Mouse (Mus musculus) forebrain, embryonic 15.5 days (tissue): ENCODE results near the gene Noa1. TPM values are rescaled to one million over a fixed set of nuclear protein-coding genes. Genes with fewer than 3 reads are reported as not detected.

ENCODE experiments used
- ATAC-seq: fragments of 200-750 bp; cut with Nextera tagmentation; replicated peaks from 2 replicates; pipeline ENCODE4 v1.8.0; 2017; ENCODE audit warnings: mild to moderate bottlenecking, moderate TSS enrichment, moderate library complexity
- H3K27ac ChIP-seq: fragments of 300-500 bp; sonication (generic); replicated peaks from 2 replicates; pipeline ENCODE4 v1.5.1; 2015; ENCODE audit warnings: mild to moderate bottlenecking, inconsistent platforms
- H3K27me3 ChIP-seq: fragments of 300-500 bp; sonication (generic); 2 replicates; pipeline ENCODE4 v1.6.1; 2015; ENCODE audit warnings: inconsistent platforms
- H3K36me3 ChIP-seq: fragments of 300-500 bp; sonication (generic); 2 replicates; pipeline ENCODE4 v1.6.1; 2015; ENCODE audit warnings: mild to moderate bottlenecking, inconsistent platforms
- H3K4me1 ChIP-seq: fragments of 300-500 bp; sonication (generic); 2 replicates; pipeline ENCODE4 v1.6.1; 2015; ENCODE audit warnings: inconsistent platforms
- H3K4me2 ChIP-seq: fragments of 300-500 bp; sonication (generic); replicated peaks from 2 replicates; pipeline ENCODE4 v1.6.1; 2015; ENCODE audit warnings: mild to moderate bottlenecking, inconsistent platforms
- H3K4me3 ChIP-seq: fragments of 300-500 bp; sonication (generic); 2 replicates; pipeline ENCODE4 v1.5.1; 2015; ENCODE audit warnings: mild to moderate bottlenecking, inconsistent platforms
- H3K9ac ChIP-seq: fragments of 300-500 bp; sonication (generic); replicated peaks from 2 replicates; pipeline ENCODE4 v1.6.1; 2015; ENCODE audit warnings: mild to moderate bottlenecking, inconsistent platforms
- H3K9me3 ChIP-seq: fragments of 300-500 bp; sonication (generic); 2 replicates; pipeline ENCODE4 v1.6.1; 2016; ENCODE audit warnings: inconsistent platforms
- WGBS: fragments of 180-500 bp; shearing (Covaris S2); methylation state at CpG from one replicate; pipeline ENCODE4 v1.1.7; 2015; ENCODE audit warnings: mixed read lengths; 5-methylcytosine and 5-hydroxymethylcytosine counted together
- polyA plus RNA-seq: library from polyadenylated mRNA; unstranded; fragments of >200 nt; fragmentation: Nextera tagmentation; extraction: Ambion mirVana; gene quantifications from 2 replicates; pipeline ENCODE4 v1.2.1, GENCODE M21; 2015

Gene Noa1
- polyA plus RNA-seq, 1 experiment from 2014 or later: 42.7 TPM

- no peak for ATAC-seq
- H3K27ac ChIP-seq: no peak overlapping the region
- H3K9me3 ChIP-seq: no peaks in the 10 kb centered on the region
- H3K4me3 ChIP-seq: no peak overlapping the region
- H3K27me3 ChIP-seq: no peaks in the 10 kb centered on the region
- 87% methylated on average over 9 of the region's 9 CpGs for WGBS
- no peak overlapping the region for H3K4me2 ChIP-seq
- no peaks in the 10 kb centered on the region for H3K4me1 ChIP-seq
- peaks cover 22% of the 10 kb centered on the region for H3K36me3 ChIP-seq
- no peak overlapping the region for H3K9ac ChIP-seq
Observed at GRCm38 (mm10) chr5:77282242-77282641, 27.6 kb downstream of the Noa1 start.

- Histone ChIP-seq H3K4me3 (no peak overlapping the region), H3K36me3 (peaks cover 22% of the 10 kb centered on the region), H3K27ac (no peak overlapping the region), H3K4me1 (no peaks in the 10 kb centered on the region), H3K9me3 (no peaks in the 10 kb centered on the region), H3K27me3 (no peaks in the 10 kb centered on the region), H3K9ac (no peak overlapping the region), H3K4me2 (no peak overlapping the region)
- ATAC-seq: no peak
- WGBS: 84% methylated on average over 20 of the region's 20 CpGs
Observed at GRCm38 (mm10) chr5:77281518-77282174, 28.2 kb downstream of the Noa1 start.

- WGBS: 94% methylated on average over 6 of the region's 6 CpGs
Observed at GRCm38 (mm10) chr5:77277204-77277603, 32.7 kb downstream of the Noa1 start.

GRCm38 (mm10) chr5:77275950-77276349 is 33.9 kb downstream of the Noa1 start:
- Histone ChIP-seq H3K9ac (no peak overlapping the region), H3K36me3 (peaks cover 4% of the 10 kb centered on the region; the same call in 1 of the 2 replicates), H3K27me3 (no peaks in the 10 kb centered on the region), H3K4me2 (no peak overlapping the region), H3K27ac (no peak overlapping the region), H3K4me1 (no peaks in the 10 kb centered on the region), H3K4me3 (no peak overlapping the region), H3K9me3 (no peaks in the 10 kb centered on the region)
- 90% methylated on average over 5 of the region's 5 CpGs for WGBS
- ATAC-seq: no peak

More at GRCm38 (mm10) chr5:77277204-77277603, 32.7 kb downstream of the Noa1 start:
- H3K9me3 ChIP-seq: no peaks in the 10 kb centered on the region
- no peaks in the 10 kb centered on the region for H3K27me3 ChIP-seq
- no peak overlapping the region for H3K4me2 ChIP-seq
- no peak for ATAC-seq
- H3K4me1 ChIP-seq: no peaks in the 10 kb centered on the region
- peaks cover 14% of the 10 kb centered on the region for H3K36me3 ChIP-seq
- H3K4me3 ChIP-seq: no peak overlapping the region
- H3K27ac ChIP-seq: no peak overlapping the region
- H3K9ac ChIP-seq: no peak overlapping the region

DNA sequence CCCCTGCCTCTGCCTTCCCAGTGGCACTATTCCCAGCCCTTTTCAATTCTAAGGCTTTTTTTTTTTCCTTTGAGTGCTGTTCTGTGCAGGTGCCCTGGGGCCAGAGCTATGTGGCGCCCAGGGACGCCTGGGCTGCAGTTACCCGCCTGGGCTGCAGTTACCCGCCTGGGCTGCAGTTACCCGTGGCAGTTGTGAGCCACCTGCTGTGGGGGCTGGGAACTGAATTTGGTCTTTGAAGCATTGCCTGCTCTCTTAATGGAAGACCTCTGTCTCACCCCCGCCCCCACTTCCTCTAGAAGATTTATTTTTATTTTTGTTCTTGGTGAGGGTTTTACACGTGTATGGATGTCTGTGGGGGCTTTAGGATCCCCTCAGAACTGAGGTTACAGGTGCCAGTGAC is 36.7 kb downstream of the Noa1 start:
- H3K36me3 ChIP-seq: peaks cover 10% of the 10 kb centered on the region; the same call in 1 of the 2 replicates
- H3K4me2 ChIP-seq: no peak overlapping the region
- no peak for ATAC-seq
- no peak overlapping the region for H3K27ac ChIP-seq
- H3K4me3 ChIP-seq: no peak overlapping the region
- no peaks in the 10 kb centered on the region for H3K27me3 ChIP-seq
- no peaks in the 10 kb centered on the region for H3K4me1 ChIP-seq
- H3K9ac ChIP-seq: no peak overlapping the region
- H3K9me3 ChIP-seq: no peaks in the 10 kb centered on the region
- WGBS: 81% methylated on average over 7 of the region's 7 CpGs

DNA sequence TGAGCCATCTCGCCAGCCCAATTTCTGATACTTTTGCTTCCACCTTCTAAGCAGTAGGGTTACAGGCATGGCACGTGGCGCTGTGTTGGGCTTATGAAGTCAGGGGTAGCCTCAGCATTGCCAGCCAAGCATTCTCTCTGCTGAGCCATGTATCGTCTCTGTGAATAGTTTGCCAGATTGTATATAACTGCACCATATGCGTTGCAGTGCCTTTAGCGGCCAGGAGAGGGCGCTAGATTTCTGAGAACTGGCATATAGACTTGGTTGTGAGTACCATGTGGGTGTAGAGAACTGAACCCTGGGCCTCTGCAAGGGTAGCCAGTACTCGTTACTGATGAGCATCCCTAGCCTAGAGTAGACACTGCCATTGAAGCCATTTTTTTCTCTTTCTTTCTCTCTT is 40.5 kb downstream of the Noa1 start:
- Histone ChIP-seq H3K4me1 (peaks cover 16% of the 10 kb centered on the region), H3K27ac (no peak overlapping the region), H3K4me2 (no peak overlapping the region), H3K9me3 (no peaks in the 10 kb centered on the region), H3K27me3 (peaks cover 2% of the 10 kb centered on the region; the same call in 1 of the 2 replicates), H3K9ac (no peak overlapping the region), H3K4me3 (no peak overlapping the region), H3K36me3 (peaks cover 6% of the 10 kb centered on the region; the same call in 1 of the 2 replicates)
- 81% methylated on average over 8 of the region's 8 CpGs for WGBS
- no peak for ATAC-seq

- no peak overlapping the region for H3K4me2 ChIP-seq
- H3K9me3 ChIP-seq: no peaks in the 10 kb centered on the region
- H3K4me3 ChIP-seq: no peak overlapping the region
- ATAC-seq: no peak
- peaks cover 16% of the 10 kb centered on the region for H3K4me1 ChIP-seq
- no peak overlapping the region for H3K27ac ChIP-seq
- peaks cover 2% of the 10 kb centered on the region; the same call in 1 of the 2 replicates for H3K27me3 ChIP-seq
- no peak overlapping the region for H3K9ac ChIP-seq
- peaks cover 6% of the 10 kb centered on the region; the same call in 1 of the 2 replicates for H3K36me3 ChIP-seq
- WGBS: 94% methylated on average over 30 of the region's 30 CpGs
Observed at GRCm38 (mm10) chr5:77267957-77268624, 41.8 kb downstream of the Noa1 start.

DNA sequence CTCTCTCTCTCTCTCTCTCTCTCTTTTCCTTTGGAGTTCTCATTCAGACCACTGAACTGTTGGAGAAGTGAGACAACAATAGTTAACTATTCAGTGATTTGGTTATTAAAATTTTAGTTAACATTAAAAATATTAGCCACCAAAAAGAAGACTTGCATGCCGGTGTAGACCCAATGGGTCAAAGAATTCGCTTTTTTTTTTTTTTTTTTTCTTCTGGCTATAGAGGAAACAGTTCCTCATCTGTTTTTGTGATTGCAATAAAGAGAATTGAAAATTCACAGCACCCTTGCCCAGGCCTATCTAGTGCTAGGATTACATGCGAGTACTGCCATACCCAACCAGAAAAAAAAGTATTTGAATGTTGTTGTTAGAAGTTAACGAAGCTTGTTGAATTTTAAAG is 42.4 kb downstream of the Noa1 start:
- WGBS: 56% methylated on average over 4 of the region's 4 CpGs
- ATAC-seq: no peak

DNA sequence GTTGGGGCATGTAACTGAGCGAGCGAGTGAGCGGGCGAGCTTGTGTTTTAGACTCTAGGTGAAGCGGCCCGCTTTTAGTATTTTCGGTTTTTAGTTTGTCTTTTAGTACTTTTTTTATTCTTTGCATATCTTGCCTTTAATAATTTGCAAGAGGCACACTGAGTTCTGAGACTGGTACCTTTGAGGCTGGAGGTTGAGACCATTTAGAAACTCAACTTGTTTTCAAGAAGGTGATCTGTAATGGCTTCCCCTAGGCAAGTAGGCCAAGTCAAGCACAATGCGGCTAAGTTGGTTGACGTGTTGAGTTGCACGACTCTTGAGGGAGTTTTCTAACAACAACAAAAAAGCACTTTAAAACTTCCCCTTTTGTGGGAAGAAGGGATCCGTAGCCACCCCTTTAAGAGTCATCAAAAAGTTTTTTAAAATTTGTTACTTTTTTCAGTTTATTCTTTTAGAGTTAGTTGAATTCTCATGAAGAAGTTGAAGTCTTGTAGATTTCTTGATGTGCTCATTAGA is 42.9 kb downstream of the Noa1 start:
- H3K4me1 ChIP-seq: peaks cover 16% of the 10 kb centered on the region
- H3K4me2 ChIP-seq: peak overlapping the region; percentile 75
- peaks cover 6% of the 10 kb centered on the region; the same call in 1 of the 2 replicates for H3K36me3 ChIP-seq
- WGBS: under 1% methylated on average over 11 of the region's 11 CpGs
- no peak for ATAC-seq
- H3K27ac ChIP-seq: 0 out of 2 replicates have a peak overlapping the region, but pooled peaks have one; percentile 84
- H3K9me3 ChIP-seq: no peaks in the 10 kb centered on the region
- H3K4me3 ChIP-seq: peak overlapping the region; percentile 96
- peak overlapping the region; percentile 68; the same call in 1 of the 2 replicates for H3K9ac ChIP-seq
- peaks cover 2% of the 10 kb centered on the region; the same call in 1 of the 2 replicates for H3K27me3 ChIP-seq

More for the DNA sequence above, 42.4 kb downstream of the Noa1 start:
- Histone ChIP-seq H3K9me3 (no peaks in the 10 kb centered on the region), H3K27me3 (peaks cover 2% of the 10 kb centered on the region; the same call in 1 of the 2 replicates), H3K27ac (no peak overlapping the region), H3K4me2 (peak overlapping the region; percentile 75), H3K4me1 (peaks cover 16% of the 10 kb centered on the region), H3K36me3 (peaks cover 6% of the 10 kb centered on the region; the same call in 1 of the 2 replicates), H3K4me3 (peak overlapping the region; percentile 96), H3K9ac (no peak overlapping the region)

GRCm38 (mm10) chr5:77266066-77266885 is 43.6 kb downstream of the Noa1 start:
- Histone ChIP-seq H3K36me3 (peaks cover 6% of the 10 kb centered on the region; the same call in 1 of the 2 replicates), H3K27ac (peak overlapping the region; percentile 84), H3K4me1 (peaks cover 16% of the 10 kb centered on the region), H3K4me2 (peak overlapping the region; percentile 75), H3K9ac (peak overlapping the region; percentile 68), H3K9me3 (no peaks in the 10 kb centered on the region), H3K27me3 (peaks cover 2% of the 10 kb centered on the region; the same call in 1 of the 2 replicates), H3K4me3 (peak overlapping the region; percentile 96)
- peak; percentile 66 for ATAC-seq
- WGBS: under 1% methylated on average over 73 of the region's 87 CpGs

- no peaks in the 10 kb centered on the region for H3K9me3 ChIP-seq
- H3K27me3 ChIP-seq: peaks cover 2% of the 10 kb centered on the region; the same call in 1 of the 2 replicates
- peak overlapping the region; percentile 68 for H3K9ac ChIP-seq
- peak overlapping the region; percentile 84 for H3K27ac ChIP-seq
- ATAC-seq: peak; percentile 78
- peaks cover 16% of the 10 kb centered on the region for H3K4me1 ChIP-seq
- H3K36me3 ChIP-seq: peaks cover 6% of the 10 kb centered on the region; the same call in 1 of the 2 replicates
- 1% methylated on average over 28 of the region's 53 CpGs for WGBS
- H3K4me2 ChIP-seq: peak overlapping the region; percentile 75
- H3K4me3 ChIP-seq: peak overlapping the region; percentile 96
Observed at GRCm38 (mm10) chr5:77265671-77266065, 44.2 kb downstream of the Noa1 start.
